Mouse (Mus musculus) limb, embryonic 11.5 days (tissue): ENCODE measurements around the gene Grhpr. TPM values are rescaled to one million over a fixed set of nuclear protein-coding genes. Genes with fewer than 3 reads are reported as not detected.

ENCODE experiments used
- ATAC-seq: fragments of 200-750 bp; cut with Nextera tagmentation; 2 replicates; pipeline ENCODE4 v1.8.0; 2017; ENCODE audit warnings: low read depth; ENCODE audit not compliant: insufficient number of reproducible peaks, low FRiP score, low TSS enrichment
- DNase-seq: peaks from one replicate; pipeline ENCODE4 v3.0.0-alpha.2; 2015; ENCODE audit warnings: low spot score
- H3K27ac ChIP-seq: fragments of 300-500 bp; sonication (generic); replicated peaks from 2 replicates; pipeline ENCODE4 v1.5.1; 2014; ENCODE audit warnings: low read depth, mild to moderate bottlenecking, low read length
- H3K27me3 ChIP-seq: fragments of 300-500 bp; sonication (generic); 2 replicates; pipeline ENCODE4 v1.6.1; 2014; ENCODE audit warnings: mild to moderate bottlenecking, low read length, mixed read lengths; ENCODE audit not compliant: control insufficient read depth, insufficient read depth
- H3K36me3 ChIP-seq: fragments of 300-500 bp; sonication (generic); 2 replicates; pipeline ENCODE4 v1.6.1; 2014; ENCODE audit warnings: mild to moderate bottlenecking, low read length, moderate library complexity, mixed read lengths; ENCODE audit not compliant: control insufficient read depth, insufficient read depth
- H3K4me1 ChIP-seq: fragments of 300-500 bp; sonication (generic); 2 replicates; pipeline ENCODE4 v1.6.1; 2014; ENCODE audit warnings: low read length, mixed read lengths; ENCODE audit not compliant: control insufficient read depth, insufficient read depth
- H3K4me2 ChIP-seq: fragments of 300-500 bp; sonication (generic); 2 replicates; pipeline ENCODE4 v1.6.1; 2014; ENCODE audit warnings: low read depth, mild to moderate bottlenecking, moderate library complexity; ENCODE audit not compliant: severe bottlenecking
- H3K4me3 ChIP-seq: fragments of 300-500 bp; sonication (generic); 2 replicates; pipeline ENCODE4 v1.5.1; 2014; ENCODE audit warnings: low read depth, low read length
- H3K9ac ChIP-seq: fragments of 300-500 bp; sonication (generic); 2 replicates; pipeline ENCODE4 v1.6.1; 2014; ENCODE audit warnings: mild to moderate bottlenecking, low read length
- H3K9me3 ChIP-seq: fragments of 300-500 bp; sonication (generic); 2 replicates; pipeline ENCODE4 v1.6.1; 2016; ENCODE audit warnings: low read length; ENCODE audit not compliant: control insufficient read depth
- WGBS: fragments of 180-500 bp; shearing (Covaris S2); extraction: QIAGEN DNeasy Blood & Tissue Kit; methylation state at CpG from one replicate; pipeline ENCODE4 v1.1.7; 2014; 5-methylcytosine and 5-hydroxymethylcytosine counted together
- polyA plus RNA-seq: library from polyadenylated mRNA; unstranded; fragments of >200 nt; fragmentation: Nextera tagmentation; extraction: Ambion mirVana; gene quantifications from 2 replicates; pipeline ENCODE4 v1.2.1, GENCODE M21; 2014

The Grhpr gene
- polyA plus RNA-seq, 1 experiment from 2014 or later, result 70.7 TPM

GRCm38 (mm10) chr4:44967402-44967801, 13.8 kb upstream of the Grhpr start:
- Histone ChIP-seq H3K4me2 (no peak overlapping the region), H3K36me3 (no peaks in the 10 kb centered on the region), H3K27ac (no peak overlapping the region), H3K4me1 (no peaks in the 10 kb centered on the region), H3K9ac (no peak overlapping the region), H3K9me3 (no peaks in the 10 kb centered on the region), H3K27me3 (no peaks in the 10 kb centered on the region), H3K4me3 (no peak overlapping the region)
- WGBS, result 88% methylated on average over 8 of the region's 8 CpGs
- ATAC-seq (no peak), DNase-seq (no peak)

GRCm38 (mm10) chr4:44970056-44970455, 11.1 kb upstream of the Grhpr start:
- Histone ChIP-seq H3K4me3 (no peak overlapping the region), H3K9me3 (no peaks in the 10 kb centered on the region), H3K27ac (no peak overlapping the region), H3K4me2 (no peak overlapping the region), H3K9ac (no peak overlapping the region), H3K4me1 (no peaks in the 10 kb centered on the region), H3K36me3 (no peaks in the 10 kb centered on the region), H3K27me3 (no peaks in the 10 kb centered on the region)
- ATAC-seq (no peak), DNase-seq (no peak)
- WGBS, result 90% methylated on average over 7 of the region's 7 CpGs

- Histone ChIP-seq H3K4me1 (no peaks in the 10 kb centered on the region), H3K4me2 (no peak overlapping the region), H3K36me3 (no peaks in the 10 kb centered on the region), H3K27ac (no peak overlapping the region), H3K9me3 (no peaks in the 10 kb centered on the region), H3K4me3 (no peak overlapping the region), H3K27me3 (no peaks in the 10 kb centered on the region), H3K9ac (no peak overlapping the region)
- DNase-seq (peak; percentile 84), ATAC-seq (no peak)
- 21% methylated on average over 10 of the region's 10 CpGs for WGBS
Measured at GRCm38 (mm10) chr4:44970612-44971110, 10.5 kb upstream of the Grhpr start.

GRCm38 (mm10) chr4:44973450-44973849, 7.7 kb upstream of the Grhpr start:
- H3K4me1 ChIP-seq, result no peaks in the 10 kb centered on the region
- H3K9me3 ChIP-seq, result no peaks in the 10 kb centered on the region
- peak overlapping the region; percentile 13; the same call in 1 of the 2 replicates for H3K4me2 ChIP-seq
- ATAC-seq, result no peak
- no peak overlapping the region for H3K4me3 ChIP-seq
- H3K9ac ChIP-seq, result no peak overlapping the region
- 15% methylated on average over 9 of the region's 9 CpGs for WGBS
- no peaks in the 10 kb centered on the region for H3K36me3 ChIP-seq
- no peak overlapping the region for H3K27ac ChIP-seq
- H3K27me3 ChIP-seq, result no peaks in the 10 kb centered on the region
- DNase-seq, result peak; percentile 91

GRCm38 (mm10) chr4:44973871-44974270, 7.3 kb upstream of the Grhpr start:
- peak overlapping the region; percentile 13; the same call in 1 of the 2 replicates for H3K4me2 ChIP-seq
- H3K27ac ChIP-seq, result no peak overlapping the region
- no peaks in the 10 kb centered on the region for H3K4me1 ChIP-seq
- DNase-seq (no peak), ATAC-seq (no peak)
- no peak overlapping the region for H3K9ac ChIP-seq
- no peak overlapping the region for H3K4me3 ChIP-seq
- H3K27me3 ChIP-seq, result no peaks in the 10 kb centered on the region
- WGBS, result 52% methylated on average over 14 of the region's 14 CpGs
- H3K9me3 ChIP-seq, result no peaks in the 10 kb centered on the region
- no peaks in the 10 kb centered on the region for H3K36me3 ChIP-seq

- Histone ChIP-seq H3K27me3 (no peaks in the 10 kb centered on the region), H3K9ac (no peak overlapping the region), H3K4me1 (no peaks in the 10 kb centered on the region), H3K4me3 (no peak overlapping the region), H3K36me3 (no peaks in the 10 kb centered on the region), H3K27ac (no peak overlapping the region), H3K9me3 (no peaks in the 10 kb centered on the region), H3K4me2 (no peak overlapping the region)
- 74% methylated on average over 8 of the region's 8 CpGs for WGBS
- ATAC-seq (no peak), DNase-seq (no peak)
Measured at GRCm38 (mm10) chr4:44974331-44974730, 6.9 kb upstream of the Grhpr start.

GRCm38 (mm10) chr4:44976026-44976615, 5.1 kb upstream of the Grhpr start:
- Histone ChIP-seq H3K4me1 (no peaks in the 10 kb centered on the region), H3K4me2 (no peak overlapping the region), H3K9ac (no peak overlapping the region), H3K9me3 (no peaks in the 10 kb centered on the region), H3K27me3 (no peaks in the 10 kb centered on the region), H3K36me3 (no peaks in the 10 kb centered on the region), H3K27ac (no peak overlapping the region), H3K4me3 (no peak overlapping the region)
- ATAC-seq, result no peak
- DNase-seq, result no peak
- 84% methylated on average over 6 of the region's 6 CpGs for WGBS

- ATAC-seq, result no peak
Measured at GRCm38 (mm10) chr4:44976921-44977710, 4.1 kb upstream of the Grhpr start.

More at GRCm38 (mm10) chr4:44976921-44977710, 4.1 kb upstream of the Grhpr start:
- Histone ChIP-seq H3K9ac (no peak overlapping the region), H3K9me3 (no peaks in the 10 kb centered on the region), H3K27me3 (no peaks in the 10 kb centered on the region), H3K4me1 (0 out of 2 replicates have a peak, but pooled peaks cover 2% of the 10 kb centered on the region), H3K27ac (no peak overlapping the region), H3K4me3 (no peak overlapping the region), H3K4me2 (no peak overlapping the region), H3K36me3 (no peaks in the 10 kb centered on the region)
- DNase-seq, result no peak
- 89% methylated on average over 10 of the region's 10 CpGs for WGBS
